In genomic region chr6:83120930-83121862, GRCm38 (mm10) we compare ENCODE assay signal across 8 mouse cellular contexts. TPM values are rescaled to one million over a fixed set of nuclear protein-coding genes. Genes with fewer than 3 reads are reported as not detected.
A peak's percentile ranks its signal among the peaks of the same experiment; 100 is the strongest.
DNase-seq lines count a peak whose midpoint lies in the region; ATAC-seq and TF ChIP-seq lines count a peak whose summit lies in the region.

Wbp1 (minus strand) TSS chr6:83121559.

- no peak for TF ChIP-seq CTCF in bone marrow macrophage, adult 2 months (IDR thresholded peaks at IDR 0.05; ENCODE audit: low read depth, low read length)
- no peak for TF ChIP-seq CTCF in embryonic fibroblast, embryonic 13.5 days (IDR thresholded peaks at IDR 0.05; ENCODE audit: borderline replicate concordance, insufficient read depth, low read length)

- H3K36me3 ChIP-seq in kidney, embryonic 14.5 days (ENCODE audit: control insufficient read depth, insufficient read depth, low read length), result peaks cover 32% of the 10 kb centered on the region
- peaks cover 30% of the 10 kb centered on the region for H3K36me3 ChIP-seq in limb, embryonic 15.5 days

- no peak for TF ChIP-seq POLR2A in bone marrow macrophage, adult 2 months (IDR thresholded peaks at IDR 0.05; ENCODE audit: borderline replicate concordance, low read depth, low read length)
- peak; percentile 77 for TF ChIP-seq POLR2A in embryonic fibroblast, embryonic 13.5 days (IDR thresholded peaks at IDR 0.05; ENCODE audit: low read depth, low read length)

- H3K27ac ChIP-seq in bone marrow macrophage, adult 2 months (ENCODE audit: insufficient read depth, low read depth, low read length), result peak within 1 kb of the TSS; percentile 40
- peak within 1 kb of the TSS; percentile 76 for H3K27ac ChIP-seq in embryonic fibroblast, embryonic 13.5 days (ENCODE audit: insufficient read depth, low read length)
- H3K27ac ChIP-seq in kidney, embryonic 14.5 days (ENCODE audit: low read depth, low read length), result peak within 1 kb of the TSS; percentile 98
- peak within 1 kb of the TSS; percentile 98 for H3K27ac ChIP-seq in limb, embryonic 15.5 days

- H3K27me3 ChIP-seq in kidney, embryonic 14.5 days (ENCODE audit: control insufficient read depth, insufficient read depth, low read length), result no peaks in the 10 kb centered on the region
- no peaks in the 10 kb centered on the region for H3K27me3 ChIP-seq in limb, embryonic 15.5 days

- peak; percentile 93 for ATAC-seq in kidney, embryonic 14.5 days (ENCODE audit: low FRiP score, low TSS enrichment)
- ATAC-seq in limb, embryonic 15.5 days (ENCODE audit: insufficient number of reproducible peaks, low FRiP score, low TSS enrichment, low read depth), result peak; percentile 96

- H3K9me3 ChIP-seq in kidney, embryonic 14.5 days (ENCODE audit: control insufficient read depth, low read length), result no peaks in the 10 kb centered on the region
- H3K9me3 ChIP-seq in limb, embryonic 15.5 days, result no peaks in the 10 kb centered on the region

- peak; percentile 94 for DNase-seq in A20 (ENCODE audit: low read depth, low spot score)
- peak; percentile 99 to 100 for DNase-seq in heart, adult 9 months (ENCODE audit: low spot score in 2 of 2)
- peak; percentile 88 to 90 for DNase-seq in monocyte, adult 2 months (ENCODE audit: low read depth in 1 of 2, low spot score in 2 of 2)
- peak; percentile 97 to 98 for DNase-seq in spleen, postnatal 36 days (ENCODE audit: low spot score in 2 of 2)

- under 1% methylated on average over 38 of the region's 38 CpGs for WGBS in kidney, embryonic 14.5 days
- under 1% methylated on average over 38 of the region's 38 CpGs for WGBS in limb, embryonic 15.5 days

- peak within 1 kb of the TSS; percentile 77 for H3K9ac ChIP-seq in kidney, embryonic 14.5 days (ENCODE audit: low read depth, low read length)
- peak within 1 kb of the TSS; percentile 83 for H3K9ac ChIP-seq in limb, embryonic 15.5 days

- peak within 1 kb of the TSS; percentile 67 for H3K4me3 ChIP-seq in bone marrow macrophage, adult 2 months (ENCODE audit: insufficient read depth, low read length)
- H3K4me3 ChIP-seq in embryonic fibroblast, embryonic 13.5 days (ENCODE audit: insufficient read depth, low read length), result peak within 1 kb of the TSS; percentile 95
- peak within 1 kb of the TSS; percentile 70 for H3K4me3 ChIP-seq in kidney, embryonic 14.5 days (ENCODE audit: low read length)
- H3K4me3 ChIP-seq in limb, embryonic 15.5 days, result peak within 1 kb of the TSS; percentile 79

- peaks cover 20% of the 10 kb centered on the region for H3K4me1 ChIP-seq in bone marrow macrophage, adult 2 months (ENCODE audit: control insufficient read depth, insufficient read depth, low read length)
- H3K4me1 ChIP-seq in embryonic fibroblast, embryonic 13.5 days (ENCODE audit: control insufficient read depth, insufficient read depth, low read length), result peaks cover 10% of the 10 kb centered on the region; the same call in 1 of the 2 replicates
- peaks cover 42% of the 10 kb centered on the region for H3K4me1 ChIP-seq in kidney, embryonic 14.5 days (ENCODE audit: control insufficient read depth, insufficient read depth, low read length)
- peaks cover 66% of the 10 kb centered on the region for H3K4me1 ChIP-seq in limb, embryonic 15.5 days

- H3K4me2 ChIP-seq in kidney, embryonic 14.5 days (replicated peaks; ENCODE audit: low read depth, low read length), result peak within 1 kb of the TSS; percentile 75
- H3K4me2 ChIP-seq in limb, embryonic 15.5 days, result peak within 1 kb of the TSS; percentile 92

RNA-seq across cellular contexts. Expression of gene Wbp1, which starts in this region (rescaled TPM):
- 20.3 and 27.1 TPM in 2 replicates for polyA plus RNA-seq in bone marrow macrophage, adult 2 months (2012; ENCODE audit: insufficient read depth, insufficient read length, missing spikeins)
- 37.3 and 44.5 TPM in 2 replicates for polyA plus RNA-seq in embryonic fibroblast, embryonic 13.5 days (2011; ENCODE audit: insufficient read length, low read depth, missing spikeins)
- 123 and 125 TPM in 2 replicates for polyA plus RNA-seq in kidney, embryonic 14.5 days (2014; fragmentation: Nextera tagmentation; extraction: Ambion mirVana)
- 89.8 and 91.4 TPM in 2 replicates for polyA plus RNA-seq in limb, embryonic 15.5 days (2015; fragmentation: Nextera tagmentation; extraction: Ambion mirVana)

Comparison
In these comparisons a context has a peak if more than half of its experiments do, and no peak if none do; other contexts are left out.
1. Peak in every context shown above with its lines: DNase-seq, ATAC-seq, H3K4me3 ChIP-seq and H3K27ac ChIP-seq.
2. H3K27ac ChIP-seq: peak in every context shown above with its lines; median percentile 98 in kidney, embryonic 14.5 days; 98 in limb, embryonic 15.5 days; 76 in embryonic fibroblast, embryonic 13.5 days; 40 in bone marrow macrophage, adult 2 months.